Mouse (Mus musculus) erythroblast, adult 5-6 weeks (primary cell): ENCODE results near the gene Tgfbrap1. TPM values are rescaled to one million over a fixed set of nuclear protein-coding genes. Genes with fewer than 3 reads are reported as not detected.

ENCODE experiments used
- ATAC-seq: replicated peaks from 2 replicates; pipeline ENCODE4 v1.8.0; 2016; ENCODE audit warnings: moderate number of reproducible peaks, mild to moderate bottlenecking, moderate TSS enrichment, inconsistent platforms; ENCODE audit not compliant: poor library complexity, low FRiP score, severe bottlenecking
- total RNA-seq, 2 experiments: library from RNA; stranded (forward) in 1 of 2; stranded (reverse) in 1 of 2; fragments of 150-400 nt in 1 of 2; fragments of 200-764, 138-1000 nt in 1 of 2; gene quantifications; 2 replicates each; pipeline versions ENCODE4 v1.2.3 to v1.2.4; 2015 to 2017; ENCODE audit warnings: low replicate concordance in 2 of 2

Tgfbrap1 gene
- total RNA-seq, 2 experiments from 2014 or later = 5.4 to 8.5 TPM

DNA sequence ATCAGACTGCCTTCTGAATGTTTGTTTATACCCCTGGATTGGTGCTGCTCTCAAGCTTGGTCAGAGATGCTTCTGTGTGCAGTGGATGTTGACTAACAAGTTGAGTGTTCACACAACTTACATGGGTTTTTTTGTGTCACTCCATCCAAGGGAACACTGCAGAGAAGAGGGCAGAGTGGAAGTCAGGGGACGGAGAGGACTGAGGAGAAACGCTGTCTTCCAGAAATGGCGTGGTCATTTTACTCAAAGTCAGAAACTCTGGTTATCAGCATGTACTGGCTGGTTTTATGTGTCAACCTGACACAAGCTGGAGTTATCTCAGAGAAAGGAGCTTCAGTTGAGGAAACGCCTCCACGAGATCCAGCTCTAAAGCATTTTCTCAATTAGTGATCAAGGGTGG lies 22.5 kb upstream of the Tgfbrap1 start:
- ATAC-seq = no peak

DNA sequence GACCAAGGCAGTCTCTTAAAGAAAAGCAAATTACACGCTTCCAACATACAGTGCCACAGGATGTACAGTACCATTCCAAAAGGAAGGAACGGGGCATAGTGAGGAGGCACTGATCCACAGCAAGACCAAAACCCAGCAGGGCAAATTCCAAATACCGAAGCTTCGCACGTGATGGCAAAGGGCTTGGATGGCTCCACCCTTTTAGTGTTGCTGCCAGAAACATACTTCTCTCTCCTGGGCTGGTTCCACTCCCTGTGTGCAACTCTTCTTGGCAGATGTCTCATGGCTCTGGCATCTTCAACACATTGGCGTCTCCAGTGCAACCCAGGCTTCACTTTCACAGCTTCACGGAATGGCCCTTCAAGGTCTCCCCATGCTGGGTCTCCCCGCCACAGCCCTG lies 19.0 kb upstream of the Tgfbrap1 start:
- ATAC-seq = no peak

GRCm38 (mm10) chr1:43112882-43113281 lies 14.4 kb upstream of the Tgfbrap1 start:
- no peak for ATAC-seq

DNA sequence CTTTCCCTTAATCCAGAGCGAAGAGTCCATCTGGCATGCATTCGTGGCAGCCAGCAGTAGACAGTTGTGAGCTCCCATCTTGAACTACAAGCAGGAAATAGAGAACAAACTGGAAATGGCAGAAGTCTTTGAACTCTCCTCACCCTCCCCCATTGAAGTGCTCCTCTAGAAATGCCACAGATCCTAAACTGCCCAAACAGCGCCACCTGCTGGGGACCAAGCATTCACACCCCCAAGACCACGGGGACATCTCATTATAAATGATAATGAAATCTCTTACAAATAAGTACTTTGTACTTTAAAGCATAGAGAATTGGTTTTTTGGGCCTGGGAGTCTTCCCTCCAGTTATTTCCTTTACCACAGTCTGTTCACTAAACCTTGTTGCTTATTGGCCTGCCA lies 12.1 kb upstream of the Tgfbrap1 start:
- ATAC-seq = peak; percentile 75

GRCm38 (mm10) chr1:43108729-43109128 lies 10.3 kb upstream of the Tgfbrap1 start:
- ATAC-seq = no peak

DNA sequence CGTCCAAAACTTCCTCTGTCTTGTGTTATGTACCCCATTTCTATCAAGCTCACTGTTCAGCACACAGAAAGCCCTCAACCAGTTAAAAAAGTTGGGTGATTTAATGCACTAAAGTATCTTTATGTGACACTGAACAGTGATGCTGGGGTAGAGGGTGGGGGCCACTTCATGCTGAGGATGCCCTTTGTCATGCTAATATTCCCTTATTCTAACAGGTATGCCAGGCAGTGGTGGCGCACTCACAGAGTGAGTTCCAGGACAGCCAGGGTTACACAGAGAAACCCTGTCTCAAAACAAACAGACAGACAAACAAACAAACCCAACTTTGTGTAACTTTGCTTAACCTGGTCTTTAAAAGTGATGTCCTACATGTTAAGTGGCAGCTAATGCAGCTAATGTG lies 4.2 kb downstream of the Tgfbrap1 start:
- ATAC-seq = no peak

GRCm38 (mm10) chr1:43092056-43093015 lies 6.1 kb downstream of the Tgfbrap1 start:
- peak; percentile 69 for ATAC-seq

DNA sequence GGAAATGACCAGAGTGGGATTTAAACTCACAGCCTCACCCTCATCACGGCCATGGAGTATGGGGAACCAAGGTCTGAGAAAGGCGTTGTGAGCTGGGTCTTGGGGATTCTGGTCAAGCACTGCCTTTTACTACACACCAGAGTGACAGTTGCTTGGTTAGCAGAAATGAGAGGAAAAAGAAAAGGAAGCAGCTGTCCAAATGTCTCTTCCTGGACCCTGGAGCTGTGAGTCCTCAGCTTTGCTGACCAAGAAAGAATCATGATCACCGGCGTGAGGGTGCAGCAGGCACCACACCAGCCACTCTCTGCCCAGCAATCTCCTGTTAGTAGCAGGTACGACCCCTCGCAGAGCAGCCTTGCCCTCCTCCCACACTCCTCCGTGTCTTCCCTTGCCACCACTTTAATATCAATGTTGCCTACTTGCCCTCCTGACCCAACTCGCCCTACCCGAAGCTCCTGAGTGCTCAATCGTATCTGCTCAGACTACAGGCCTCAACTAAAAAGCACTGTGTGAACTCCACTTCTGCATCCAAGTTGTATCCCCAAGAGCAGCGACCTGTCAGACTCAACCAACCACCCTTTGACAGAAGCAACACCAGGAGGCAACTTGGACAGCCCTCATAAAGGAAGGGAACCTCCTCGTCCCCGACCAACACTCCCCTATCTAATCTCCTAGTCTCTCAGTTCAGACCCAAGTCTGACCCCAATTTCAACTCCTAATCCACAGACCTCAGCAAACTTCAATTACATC lies 7.0 kb downstream of the Tgfbrap1 start:
- ATAC-seq = peak; percentile 58

DNA sequence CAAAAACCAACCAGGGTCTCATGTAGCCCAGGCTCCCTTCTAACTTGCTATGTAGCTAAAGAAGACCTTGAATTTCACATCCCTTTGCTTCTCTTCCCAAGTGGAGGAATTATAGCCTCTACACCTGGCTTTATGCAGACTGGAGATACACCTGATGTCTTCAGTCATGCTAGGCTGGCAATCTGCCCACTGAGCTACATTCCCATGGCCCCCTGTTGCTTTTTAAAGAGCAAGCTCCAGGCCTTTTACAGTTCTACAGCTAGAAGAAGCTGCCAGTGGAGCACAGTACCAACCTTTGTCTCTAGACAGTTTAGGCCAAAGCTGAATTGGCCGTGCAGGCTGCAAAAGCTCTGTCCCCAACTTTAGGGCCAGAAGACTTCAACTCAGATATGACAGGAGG lies 8.0 kb downstream of the Tgfbrap1 start:
- ATAC-seq = no peak

DNA sequence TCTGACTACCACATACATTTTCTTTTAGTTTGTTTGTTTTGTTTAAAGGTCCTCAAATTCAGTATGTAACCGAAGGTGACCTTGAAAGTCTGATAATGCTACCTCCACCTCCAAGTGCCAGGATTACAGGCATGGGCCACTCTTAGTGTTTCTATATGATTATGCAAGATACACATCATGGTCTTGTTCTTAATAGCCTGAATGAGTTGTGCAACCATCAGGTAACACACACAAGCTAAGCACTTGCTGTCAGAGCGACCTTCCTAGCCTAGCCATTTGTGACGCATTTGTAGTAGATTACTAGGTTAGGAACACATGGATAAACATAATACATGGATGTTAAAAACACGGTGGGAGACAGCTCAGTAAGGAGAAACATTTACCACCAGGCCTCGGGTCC lies 15.5 kb downstream of the Tgfbrap1 start:
- no peak for ATAC-seq

- no peak for ATAC-seq
Observed at GRCm38 (mm10) chr1:43078124-43078523, 20.3 kb downstream of the Tgfbrap1 start.

DNA sequence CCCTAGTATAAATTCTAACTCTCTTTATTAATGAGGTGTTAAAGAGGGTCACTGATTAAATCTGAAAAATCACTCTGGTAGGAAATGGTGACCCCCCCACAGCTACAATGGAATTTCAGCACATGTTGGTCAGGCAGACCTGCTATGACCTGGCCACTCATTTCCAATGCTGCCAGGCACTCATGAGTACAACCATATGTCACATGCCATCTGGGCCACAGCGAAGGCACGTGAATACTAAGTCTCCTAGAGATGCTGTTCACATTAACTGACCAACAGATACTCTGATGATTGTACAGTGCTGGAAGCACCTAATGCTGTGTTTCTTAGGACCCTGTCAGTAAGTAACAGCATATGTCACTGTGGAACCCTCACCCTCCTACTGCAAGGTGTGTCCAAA lies 23.6 kb downstream of the Tgfbrap1 start:
- ATAC-seq = no peak

DNA sequence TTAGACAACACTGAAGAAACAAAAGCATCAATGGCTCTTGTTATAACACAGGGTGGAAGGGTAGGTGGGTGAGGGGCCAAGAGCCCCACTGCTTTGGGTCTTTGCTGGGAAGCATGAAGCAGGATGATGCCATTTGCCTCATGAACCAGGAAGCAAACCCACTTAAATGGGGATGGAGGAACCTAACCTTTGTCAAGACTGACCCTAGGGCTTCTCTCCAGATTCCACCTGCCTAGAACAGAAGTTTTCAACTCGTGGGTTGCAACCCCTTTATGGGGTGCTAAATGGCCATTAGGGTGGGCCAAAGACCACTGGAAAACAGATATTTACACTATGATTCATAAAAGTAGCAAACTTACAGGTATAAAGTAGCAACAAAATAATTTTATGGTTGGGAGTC lies 25.9 kb downstream of the Tgfbrap1 start:
- no peak for ATAC-seq

DNA sequence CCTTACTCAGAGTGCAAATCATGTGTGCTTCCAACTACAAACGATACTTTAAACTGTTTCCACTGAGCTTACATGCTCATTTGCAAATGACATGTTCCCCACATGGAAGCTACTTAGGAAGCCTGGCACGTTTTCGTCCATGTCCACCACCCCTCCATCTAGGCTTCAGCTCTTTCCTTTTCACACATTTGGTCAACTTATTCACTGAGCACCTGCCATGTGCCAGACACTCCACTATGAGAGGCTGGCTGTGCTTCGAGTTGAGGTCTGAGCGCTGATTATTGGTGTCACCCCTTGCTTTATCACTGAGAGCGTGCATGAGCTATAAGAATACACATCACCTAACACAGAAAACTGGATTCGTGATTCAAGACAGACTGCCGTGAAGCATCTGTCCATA lies 26.4 kb downstream of the Tgfbrap1 start:
- ATAC-seq = no peak

DNA sequence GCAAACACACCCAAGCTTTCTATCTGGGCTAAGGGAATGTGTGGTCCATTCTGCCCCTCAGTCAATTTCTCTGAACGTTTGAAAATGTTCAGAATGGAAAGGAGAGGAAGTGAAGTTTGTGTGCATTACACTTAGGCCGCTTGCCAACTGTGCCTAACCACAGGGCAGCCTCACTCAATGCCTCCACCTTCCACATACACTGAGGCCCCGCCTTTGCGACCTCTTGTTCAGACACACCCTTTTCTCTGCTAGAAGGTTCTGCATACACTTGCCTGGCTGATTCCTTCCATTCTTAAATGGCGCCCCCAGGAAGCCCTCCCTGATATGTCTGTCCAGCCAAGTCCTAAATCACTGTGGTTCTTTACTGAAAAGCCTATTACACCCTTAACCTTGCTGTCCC lies 27.7 kb downstream of the Tgfbrap1 start:
- no peak for ATAC-seq

GRCm38 (mm10) chr1:43067551-43067950 lies 30.9 kb downstream of the Tgfbrap1 start:
- no peak for ATAC-seq

GRCm38 (mm10) chr1:43066573-43066972 lies 31.9 kb downstream of the Tgfbrap1 start:
- ATAC-seq = no peak

DNA sequence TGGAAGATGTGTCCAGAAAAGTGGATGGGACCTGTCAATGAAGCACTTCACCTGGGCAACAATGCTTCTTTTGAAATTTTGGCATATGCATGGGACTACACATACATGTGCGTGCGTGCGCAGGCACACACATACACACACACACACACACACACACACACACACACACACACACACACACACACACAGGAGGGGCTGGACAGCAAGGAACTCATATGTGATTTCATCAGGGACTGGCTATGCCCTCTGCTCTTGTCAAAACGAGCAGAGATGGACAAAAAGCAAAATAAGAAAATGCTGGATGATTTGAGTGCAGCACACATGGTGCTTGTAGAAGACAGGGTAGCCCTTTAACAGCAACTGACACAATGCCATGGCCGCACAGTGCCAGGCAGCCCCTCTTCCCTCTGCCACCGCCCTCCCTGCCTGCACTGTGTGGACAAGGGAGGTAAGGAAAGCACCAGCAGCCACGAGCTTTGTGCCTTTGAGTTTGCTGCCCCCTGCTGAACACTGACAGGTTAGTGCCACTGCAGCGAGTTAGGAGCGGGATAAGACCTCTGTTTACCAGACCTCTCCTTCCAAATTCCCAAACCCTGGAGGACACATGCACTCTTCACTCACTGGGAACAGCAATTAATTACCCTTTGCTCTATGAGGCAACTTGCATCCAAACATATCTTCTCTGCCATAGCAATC lies 32.7 kb downstream of the Tgfbrap1 start:
- no peak for ATAC-seq

DNA sequence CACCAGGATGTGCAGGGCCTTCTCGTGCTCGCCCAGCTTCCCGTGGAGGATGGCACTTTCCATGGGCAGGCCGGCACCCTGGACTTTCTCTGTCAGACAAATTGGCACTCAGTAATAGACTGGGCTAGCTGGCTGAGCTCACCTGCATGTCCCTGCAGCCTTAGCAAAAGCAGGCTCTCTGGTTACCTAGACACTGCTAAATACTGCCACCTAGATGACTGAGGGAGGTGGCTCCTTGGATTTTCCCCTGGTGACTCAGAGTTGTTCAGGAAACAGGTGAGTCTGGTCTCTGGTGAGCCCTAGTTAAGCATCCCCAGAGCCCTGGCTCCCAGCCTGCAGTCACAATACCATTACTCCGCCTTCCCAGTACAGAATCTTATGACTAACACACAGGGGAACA lies 46.5 kb downstream of the Tgfbrap1 start:
- no peak for ATAC-seq

GRCm38 (mm10) chr1:43047811-43048210 lies 50.6 kb downstream of the Tgfbrap1 start:
- ATAC-seq = no peak
